ENCODE assay signal across 15 mouse cellular contexts in the genomic region with DNA sequence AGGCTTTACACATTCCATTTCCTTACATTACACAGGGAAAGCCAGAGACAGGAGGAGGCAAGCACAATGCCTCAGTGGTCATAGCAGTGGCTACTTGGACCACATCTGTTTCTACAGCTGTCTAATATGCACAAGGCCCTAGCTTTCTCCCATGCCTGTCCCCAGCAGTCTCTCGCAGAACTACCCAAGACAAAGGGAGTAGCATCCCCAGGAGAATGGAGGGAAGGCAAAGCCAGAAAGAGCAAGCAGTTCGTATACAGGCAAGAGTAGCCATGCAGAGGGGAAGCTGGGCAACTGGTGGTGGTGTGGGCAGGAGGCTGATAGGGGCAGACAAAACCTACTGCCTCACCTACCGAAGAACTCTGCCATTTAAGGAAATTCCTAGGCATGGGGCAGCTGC.
"Had no signal": no experiment of that assay in that cellular context is flagged by ENCODE, and none has a peak within 500 bp of the region (broad histone marks: within the 10 kb centered on the region; RNA-seq: fewer than 3 reads in every experiment).

No protein-coding gene starts in this region.

- H3K9ac ChIP-seq: heart, embryonic 13.5 days; heart, embryonic 15.5 days; hindbrain, embryonic 12.5 days; intestine, embryonic 15.5 days had no signal

- ATAC-seq: forebrain, embryonic 16.5 days; hindbrain, embryonic 16.5 days; inflammation-experienced regulatory T-cells, adult 6 months; intestine, embryonic 15.5 days; intestine, postnatal 0 days had no signal

- H3K27me3 ChIP-seq: heart, embryonic 13.5 days; heart, embryonic 15.5 days; hindbrain, embryonic 12.5 days; intestine, embryonic 15.5 days had no signal

- DNase-seq: gastrocnemius, postnatal 25 days; heart, adult 2 months had no signal

- H3K27ac ChIP-seq: gastrocnemius, adult 2 months; heart, adult 2 months; heart, embryonic 13.5 days; heart, embryonic 15.5 days; hindbrain, embryonic 10.5 days; hindbrain, embryonic 12.5 days; intestine, embryonic 15.5 days; layer of hippocampus, adult 2 months; left cerebral cortex, adult 2 months had no signal

- H3K4me3 ChIP-seq: gastrocnemius, adult 2 months; heart, adult 2 months; heart, embryonic 13.5 days; heart, embryonic 15.5 days; hindbrain, embryonic 12.5 days; intestine, embryonic 15.5 days; layer of hippocampus, adult 2 months; left cerebral cortex, adult 2 months had no signal

- H3K9me3 ChIP-seq: heart, embryonic 13.5 days; heart, embryonic 15.5 days; hindbrain, embryonic 10.5 days; hindbrain, embryonic 12.5 days; intestine, embryonic 15.5 days had no signal

- H3K4me2 ChIP-seq: heart, embryonic 11.5 days; heart, embryonic 13.5 days; heart, embryonic 15.5 days; hindbrain, embryonic 12.5 days; intestine, embryonic 15.5 days had no signal
